Mouse (Mus musculus): ENCODE data around the gene Mamld1.

Mamld1 gene

GRCm38 (mm10) chrX:71131464-71131863 is 81.4 kb downstream of the Mamld1 start:
- in situ Hi-C loops (cut with MboI, MseI) = no loop called here

DNA sequence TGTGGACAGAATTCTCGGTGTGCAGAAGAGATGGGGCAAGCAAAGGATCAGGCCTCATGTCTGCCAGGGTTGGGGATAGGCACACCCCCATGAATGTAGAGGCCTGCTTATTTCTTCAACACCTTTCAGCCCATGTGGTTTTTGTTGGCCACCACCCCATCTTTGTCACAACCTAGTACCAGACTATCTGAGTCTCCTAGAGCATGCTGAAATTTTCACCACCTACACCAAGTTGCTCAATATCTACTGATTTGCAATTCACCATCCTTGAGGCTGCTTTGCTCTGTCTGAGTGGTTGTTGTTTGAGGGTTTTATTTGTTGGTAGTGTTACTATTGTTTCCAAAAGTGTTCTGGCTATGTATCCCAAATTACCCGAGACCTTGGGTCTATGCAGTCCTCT is 91.3 kb downstream of the Mamld1 start:
- in situ Hi-C loops (cut with MboI, MseI) = no loop called here

- in situ Hi-C loops (cut with MboI, MseI) = no loop called here
These were observed 99.5 kb downstream of the Mamld1 start for GRCm38 (mm10) chrX:71149441-71150050.

DNA sequence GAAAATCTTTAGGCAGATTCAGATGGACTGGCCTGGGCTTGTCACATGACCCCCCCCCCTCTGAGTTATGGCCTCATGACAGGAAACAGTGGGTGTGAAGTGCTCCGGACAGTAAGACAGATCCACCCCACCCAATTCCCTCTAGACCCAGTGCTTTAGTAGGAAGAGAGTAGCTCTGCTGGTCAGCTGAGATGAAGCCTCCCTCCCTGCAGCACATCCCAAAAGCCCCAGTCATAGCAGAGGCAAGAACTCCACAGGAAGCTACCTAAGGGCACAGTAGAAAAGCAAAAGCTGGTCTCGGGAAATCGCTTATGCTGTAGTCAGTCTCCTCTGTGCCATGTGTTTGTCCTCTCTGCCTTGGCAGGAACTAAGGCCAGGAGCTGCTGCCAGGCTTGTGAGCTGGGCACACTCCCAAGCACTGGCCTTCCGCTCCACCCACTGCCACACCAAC is 100.5 kb downstream of the Mamld1 start:
- in situ Hi-C loops (cut with MboI, MseI) = no loop called here

DNA sequence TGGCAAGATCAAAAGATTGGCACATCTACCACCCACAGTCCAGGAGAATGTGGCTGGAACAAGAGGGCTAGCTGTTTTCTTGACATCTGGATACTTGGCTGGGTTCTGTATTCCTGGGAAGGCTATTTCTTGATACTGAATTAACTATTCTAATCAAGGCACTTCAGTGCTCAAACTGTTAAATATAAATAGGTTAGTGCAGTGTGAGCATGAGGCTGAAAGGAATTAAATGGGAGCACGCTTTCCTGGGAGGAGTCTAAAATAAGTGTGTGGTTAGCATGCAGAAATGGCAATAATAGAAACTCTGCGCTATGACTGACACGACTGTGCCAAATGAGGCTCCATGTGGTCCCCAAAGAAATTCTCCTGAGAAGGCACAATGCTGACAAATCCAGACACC is 131.5 kb downstream of the Mamld1 start:
- in situ Hi-C loops (cut with MboI, MseI) = no loop called here

GRCm38 (mm10) chrX:71183671-71184070 is 133.6 kb downstream of the Mamld1 start:
- in situ Hi-C loops (cut with MboI, MseI) = no loop called here

DNA sequence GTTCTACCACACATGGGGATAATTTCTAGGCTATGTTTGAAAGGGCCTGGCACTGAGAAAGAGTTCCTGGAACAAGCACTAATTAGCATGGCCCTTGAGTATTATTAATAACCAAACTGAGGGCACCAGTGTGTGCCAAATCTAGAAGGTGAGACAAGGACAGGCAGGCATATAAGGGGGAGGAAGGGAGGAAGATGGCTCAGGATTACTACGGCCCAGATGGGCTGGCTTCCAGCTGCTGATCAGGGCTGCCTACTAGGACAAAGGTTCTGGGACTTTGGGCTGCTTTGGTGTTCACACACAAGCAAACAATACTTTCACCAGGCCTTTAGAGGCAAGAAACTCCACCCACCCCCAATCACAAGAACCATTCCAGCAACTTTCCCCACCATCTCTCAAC is 136.3 kb downstream of the Mamld1 start:
- in situ Hi-C loops (cut with MboI, MseI) = no loop called here

GRCm38 (mm10) chrX:71204776-71205175 is 154.7 kb downstream of the Mamld1 start:
- in situ Hi-C loops (cut with MboI, MseI) = no loop called here
